Mouse (Mus musculus): ENCODE results near the gene Crybb1. TPM values are rescaled to one million over a fixed set of nuclear protein-coding genes. Genes with fewer than 3 reads are reported as not detected.

The Crybb1 gene
- 1 to 10 TPM; 1.6 to 3.7 TPM for total RNA-seq (2021)
- long read RNA-seq, experiment 1, partial matches to known transcripts: 0 of 4 reads
- long read RNA-seq, experiment 1, other reads (novel, unspliced or antisense): 0 of 4 reads
- long read RNA-seq, experiment 2, partial matches to known transcripts: 0 of 1 reads
- long read RNA-seq, experiment 2, other reads (novel, unspliced or antisense): 0 of 1 reads

DNA sequence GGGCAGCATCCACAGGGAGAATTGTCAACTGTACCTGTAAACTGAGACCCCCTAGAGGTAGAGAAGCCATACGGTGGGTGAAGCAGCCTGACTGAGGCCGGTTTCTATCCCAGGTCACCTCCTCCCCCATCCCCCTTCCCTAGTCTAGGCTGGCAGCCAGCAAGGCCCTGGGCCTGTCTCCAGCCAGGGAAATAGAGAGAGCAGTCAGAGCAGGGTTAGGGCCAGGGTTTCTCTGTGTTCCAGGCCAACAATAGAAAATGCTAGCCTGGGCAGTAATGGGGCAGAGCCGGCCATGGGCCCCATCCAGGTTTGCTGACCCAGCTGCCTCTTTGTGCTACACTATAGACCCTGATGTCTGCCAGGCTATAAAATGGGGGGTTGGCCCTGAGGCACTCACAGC, at the start of gene Crybb1:
Crybb1 (plus strand) TSS at position 390 of the 400 bp plus-strand sequence.
- TF ChIP-seq CTCF (IDR thresholded peaks at IDR 0.05): no peak
- intact Hi-C loops (cut with DNase I): no loop called here
- peak; percentile 90 for DNase-seq
- Histone ChIP-seq H3K4me3 (no peak within 1 kb of the TSS), H3K27ac (peak within 1 kb of the TSS; percentile 84)

DNA sequence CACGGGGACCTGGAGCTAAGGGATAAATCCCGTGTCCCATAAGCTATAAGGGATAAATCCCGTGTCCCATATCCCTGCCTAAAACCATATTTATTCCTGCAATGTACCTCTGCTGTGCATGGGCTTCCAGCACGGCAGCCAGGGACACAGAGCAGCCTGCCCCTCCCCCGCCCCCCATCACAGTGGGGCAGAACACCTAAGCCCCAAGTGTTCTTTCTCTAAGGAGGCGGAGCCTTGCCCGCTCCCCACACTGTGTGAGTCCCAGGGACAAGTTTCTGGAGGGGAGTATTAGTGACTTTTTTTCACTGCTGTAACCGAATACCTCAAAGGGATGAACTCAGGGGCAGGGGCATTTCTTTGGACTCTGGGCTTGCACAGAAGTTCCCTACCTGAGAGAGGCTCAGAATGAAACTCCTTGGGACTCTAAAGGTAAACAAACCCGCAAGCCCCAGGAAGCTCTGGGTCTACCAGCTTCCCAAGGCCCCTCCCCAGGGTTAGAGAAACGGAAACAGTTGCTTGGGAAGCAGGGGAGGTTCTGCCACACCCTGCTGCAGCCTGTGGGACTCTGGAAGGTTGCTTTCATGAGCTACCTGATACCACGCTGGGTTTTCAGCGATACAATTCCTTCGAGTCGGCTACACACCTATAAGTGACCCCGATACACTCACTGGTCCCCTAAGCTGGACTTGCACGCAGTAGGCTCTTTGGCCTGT, 48.9 kb upstream of the Crybb1 start:
- H3K27ac ChIP-seq: no peak overlapping the region
- no peak for TF ChIP-seq CTCF (IDR thresholded peaks at IDR 0.05)
- no peak overlapping the region for H3K4me3 ChIP-seq
- intact Hi-C loops (cut with DNase I): no loop called here
- DNase-seq: no peak

DNA sequence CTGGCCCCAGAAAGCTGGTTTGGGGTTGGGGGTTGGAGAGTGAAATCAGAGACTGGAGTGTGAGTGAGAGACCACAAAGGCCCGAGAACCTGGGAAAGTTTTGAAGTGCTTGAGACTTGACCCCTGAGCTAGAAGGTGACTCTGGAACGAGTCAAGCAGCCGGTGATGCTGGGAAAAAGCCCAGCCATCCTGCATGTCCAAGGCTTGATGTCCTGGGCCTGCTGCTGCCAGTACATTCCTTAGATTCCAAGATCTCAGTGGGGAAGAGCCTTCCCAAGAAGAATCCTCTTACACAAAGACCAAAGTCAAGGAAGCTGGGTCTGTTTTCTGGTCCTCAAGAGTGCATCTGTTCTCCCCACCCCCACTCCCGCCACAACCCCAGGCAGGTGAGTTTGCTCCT, 47.3 kb upstream of the Crybb1 start:
- no peak overlapping the region for H3K4me3 ChIP-seq
- no peak overlapping the region for H3K27ac ChIP-seq
- no peak for TF ChIP-seq CTCF (IDR thresholded peaks at IDR 0.05)
- no peak for DNase-seq
- intact Hi-C loops (cut with DNase I): no loop called here

DNA sequence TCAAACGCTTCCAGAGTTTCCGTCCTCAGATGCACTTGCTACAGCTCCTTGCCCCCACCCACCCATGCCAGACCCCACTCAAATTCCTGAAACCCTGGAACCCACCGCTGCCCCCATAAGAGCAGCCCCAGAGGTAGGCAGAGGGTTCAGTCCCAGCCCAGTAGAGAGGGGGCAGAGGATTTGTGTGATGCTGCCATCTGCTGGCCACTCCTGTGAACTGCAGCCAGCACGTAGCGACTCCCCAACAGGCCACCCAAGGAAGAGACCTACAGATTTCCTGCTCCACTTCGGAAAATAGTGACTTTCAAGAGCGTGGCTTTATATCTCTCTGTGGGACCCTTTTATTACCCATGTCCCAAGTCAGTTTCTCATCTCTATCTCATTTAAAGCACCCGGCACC, 45.5 kb upstream of the Crybb1 start:
- Histone ChIP-seq H3K4me3 (no peak overlapping the region), H3K27ac (no peak overlapping the region)
- peak; percentile 55 for DNase-seq
- intact Hi-C loops (cut with DNase I): loop anchor here (10.0 kb wide), 1 partner anchor 215 kb away; no protein-coding TSS in a partner anchor
- peak; percentile 95; the same call in 1 of the 2 replicates for TF ChIP-seq CTCF (IDR thresholded peaks at IDR 0.05)

DNA sequence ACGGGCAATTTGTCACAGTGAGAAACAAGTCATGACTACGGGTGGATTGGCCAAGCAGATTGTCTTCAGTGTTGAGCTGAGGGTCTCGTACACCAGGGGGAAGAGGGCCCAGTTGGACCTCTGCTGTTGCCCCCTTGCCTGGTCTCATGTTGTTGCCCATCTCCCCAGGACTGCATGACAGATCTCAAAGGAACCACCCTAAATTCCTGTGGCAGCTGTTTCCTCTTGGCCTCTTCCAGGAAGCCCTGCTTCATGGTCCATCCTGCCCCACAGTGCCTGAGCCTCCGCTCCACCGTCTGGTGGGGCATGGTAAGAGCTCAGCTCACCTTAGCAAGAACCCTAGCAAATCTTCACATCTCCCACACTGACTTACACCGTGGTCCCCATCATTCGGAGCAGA, 43.7 kb upstream of the Crybb1 start:
- H3K27ac ChIP-seq: no peak overlapping the region
- DNase-seq: no peak
- TF ChIP-seq CTCF (IDR thresholded peaks at IDR 0.05): no peak
- no peak overlapping the region for H3K4me3 ChIP-seq
- intact Hi-C loops (cut with DNase I): loop anchor here (10.0 kb wide), 1 partner anchor 213 kb away; no protein-coding TSS in a partner anchor

DNA sequence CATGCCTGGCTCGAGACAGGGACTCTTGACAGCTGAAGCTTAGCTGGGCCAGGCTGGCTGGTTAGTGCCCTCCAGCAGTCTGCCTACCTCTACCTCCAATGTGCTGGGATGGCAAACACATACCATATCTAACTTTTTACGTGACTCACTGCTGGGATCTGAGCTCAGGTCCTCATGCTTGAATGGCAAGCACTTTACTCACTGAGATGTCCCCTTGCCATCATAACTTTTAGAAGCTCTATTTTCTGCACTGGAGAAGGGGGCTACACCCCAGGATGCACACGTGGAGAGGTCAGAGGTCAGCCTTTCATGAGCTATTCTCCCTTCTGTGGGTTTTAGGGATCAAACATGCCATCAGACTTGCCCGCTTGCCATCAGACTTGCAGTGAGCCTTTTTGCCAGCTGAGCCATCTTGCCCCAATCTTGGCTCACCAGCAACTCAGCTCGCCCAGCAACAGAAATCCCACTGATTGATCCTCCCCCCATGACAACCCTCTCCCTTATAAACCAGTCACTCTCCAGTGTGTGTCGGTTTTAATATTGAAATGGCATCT, 42.8 kb upstream of the Crybb1 start:
- Histone ChIP-seq H3K27ac (no peak overlapping the region), H3K4me3 (no peak overlapping the region)
- intact Hi-C loops (cut with DNase I): loop anchor here (10.0 kb wide), 1 partner anchor 212 kb away; no protein-coding TSS in a partner anchor
- TF ChIP-seq CTCF (IDR thresholded peaks at IDR 0.05): no peak
- DNase-seq: no peak

DNA sequence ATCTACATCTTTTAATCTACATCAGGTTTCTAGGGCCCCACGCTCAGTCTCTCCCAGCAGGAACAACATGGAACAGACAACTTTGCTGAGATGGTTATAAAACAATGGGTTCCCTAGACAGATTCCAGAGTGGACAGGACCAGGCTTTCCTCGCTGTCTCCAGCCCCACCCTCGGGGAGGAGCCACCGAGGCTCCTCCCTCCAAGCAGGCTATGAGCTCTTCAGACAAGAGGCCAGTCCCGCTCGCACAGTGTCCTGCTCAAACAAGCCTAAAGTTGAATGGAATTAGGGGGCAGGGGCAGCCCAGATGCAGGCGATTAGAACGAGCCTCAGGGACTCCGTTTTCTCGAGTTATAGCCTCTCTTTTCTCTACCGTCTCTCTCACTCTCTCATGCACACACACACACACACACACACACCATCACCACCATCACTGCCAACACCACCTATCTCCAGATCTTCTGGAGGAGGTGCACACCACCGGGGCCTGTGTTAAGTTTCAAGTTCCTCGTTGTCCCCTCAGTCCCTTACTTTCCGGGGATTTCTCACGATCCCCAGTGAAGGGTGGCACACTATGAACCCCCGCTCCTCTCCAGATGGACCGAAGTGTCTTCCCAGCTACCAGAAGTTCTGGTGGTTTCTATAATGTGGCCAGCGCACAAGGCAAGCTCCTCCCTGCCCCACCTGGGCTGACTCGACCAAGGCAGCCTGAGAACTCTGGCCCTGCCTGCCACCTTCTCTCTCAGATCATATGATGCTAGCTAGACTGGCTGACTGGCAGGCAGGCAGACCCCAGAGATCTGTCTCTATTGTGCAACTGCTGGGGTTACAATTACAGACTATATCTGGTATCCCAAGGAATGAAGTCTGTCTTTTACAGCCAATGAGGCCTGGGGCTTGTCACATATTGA, 42.0 kb upstream of the Crybb1 start:
- intact Hi-C loops (cut with DNase I): loop anchor here (10.0 kb wide), 1 partner anchor 211 kb away; no protein-coding TSS in a partner anchor
- no peak overlapping the region for H3K27ac ChIP-seq
- TF ChIP-seq CTCF (IDR thresholded peaks at IDR 0.05): no peak
- no peak overlapping the region for H3K4me3 ChIP-seq
- DNase-seq: no peak

DNA sequence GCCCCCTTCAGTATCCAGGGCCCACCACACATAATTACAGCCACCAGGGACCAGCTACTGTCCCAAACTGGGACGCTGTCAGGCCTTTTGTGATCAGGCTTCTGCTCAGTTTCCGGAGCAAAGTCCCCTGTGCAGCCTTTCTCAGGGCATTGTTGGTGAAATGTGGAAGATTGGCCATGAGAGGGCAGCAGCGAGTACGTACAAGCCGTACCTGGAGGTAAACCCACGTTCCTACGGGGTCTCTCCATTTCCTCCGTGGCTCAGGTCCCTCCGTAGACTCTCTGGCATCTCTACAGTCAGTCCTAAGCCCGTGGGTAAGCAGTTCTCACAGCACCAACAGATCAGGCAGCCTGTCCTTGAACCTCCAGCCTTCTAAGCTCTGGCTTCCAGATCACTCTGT, 41.2 kb upstream of the Crybb1 start:
- H3K4me3 ChIP-seq: no peak overlapping the region
- no peak overlapping the region for H3K27ac ChIP-seq
- intact Hi-C loops (cut with DNase I): loop anchor here (10.0 kb wide), 1 partner anchor 210 kb away; no protein-coding TSS in a partner anchor
- peak; percentile 44 for DNase-seq
- TF ChIP-seq CTCF (IDR thresholded peaks at IDR 0.05): peak; percentile 71

DNA sequence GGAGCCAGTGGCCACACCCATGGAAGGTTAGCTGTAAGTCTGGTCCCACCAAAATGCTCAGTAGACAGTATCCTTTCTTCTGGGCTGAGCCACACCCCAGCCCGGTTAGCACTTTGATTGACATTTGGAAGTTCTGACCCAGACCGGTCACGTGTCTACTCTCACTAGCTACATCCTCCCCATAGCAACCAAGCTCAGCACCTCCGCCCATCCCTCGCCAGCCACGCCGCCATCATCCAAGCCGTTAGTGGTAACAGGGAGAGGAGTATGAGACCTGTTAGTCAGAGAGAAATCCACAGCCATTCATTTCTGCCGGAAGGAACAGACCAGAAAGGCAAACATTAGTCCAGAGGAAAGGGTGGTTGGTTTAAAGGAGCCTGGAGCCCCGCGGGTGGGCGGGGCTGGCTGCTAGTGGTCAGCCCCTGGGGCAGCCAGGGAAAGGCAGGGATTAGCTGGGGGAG, 40.3 kb upstream of the Crybb1 start:
- peak overlapping the region; percentile 51 for H3K27ac ChIP-seq
- intact Hi-C loops (cut with DNase I): loop anchor here (10.0 kb wide), 1 partner anchor 209 kb away; no protein-coding TSS in a partner anchor
- no peak for DNase-seq
- peak overlapping the region; percentile 33 for H3K4me3 ChIP-seq
- no peak for TF ChIP-seq CTCF (IDR thresholded peaks at IDR 0.05)

DNA sequence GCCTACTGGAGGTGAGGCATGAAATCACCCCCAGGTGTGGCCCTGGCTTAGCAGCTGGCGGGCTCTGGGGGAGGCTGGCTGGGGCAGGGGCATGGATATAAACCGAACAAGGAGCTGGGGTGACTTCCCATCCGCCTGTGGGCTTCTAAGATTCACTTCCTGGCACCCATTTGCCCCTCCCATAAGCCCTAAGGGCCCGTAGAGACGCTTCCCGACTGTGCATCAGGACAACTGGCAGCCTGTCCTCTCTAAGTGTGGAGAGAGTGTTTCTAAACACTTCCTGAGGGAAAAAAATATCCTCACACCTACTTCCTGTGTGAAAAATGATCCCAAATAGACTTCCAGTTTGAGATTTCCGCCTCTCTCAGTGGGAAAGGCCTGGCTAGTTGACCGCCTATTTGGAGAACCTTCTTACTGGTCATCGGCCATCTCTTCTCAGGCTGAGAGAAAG, 39.8 kb upstream of the Crybb1 start:
- Histone ChIP-seq H3K4me3 (peak overlapping the region; percentile 33), H3K27ac (peak overlapping the region; percentile 51)
- TF ChIP-seq CTCF (IDR thresholded peaks at IDR 0.05): no peak
- intact Hi-C loops (cut with DNase I): loop anchor here (10.0 kb wide), 1 partner anchor 209 kb away; no protein-coding TSS in a partner anchor
- DNase-seq: no peak

DNA sequence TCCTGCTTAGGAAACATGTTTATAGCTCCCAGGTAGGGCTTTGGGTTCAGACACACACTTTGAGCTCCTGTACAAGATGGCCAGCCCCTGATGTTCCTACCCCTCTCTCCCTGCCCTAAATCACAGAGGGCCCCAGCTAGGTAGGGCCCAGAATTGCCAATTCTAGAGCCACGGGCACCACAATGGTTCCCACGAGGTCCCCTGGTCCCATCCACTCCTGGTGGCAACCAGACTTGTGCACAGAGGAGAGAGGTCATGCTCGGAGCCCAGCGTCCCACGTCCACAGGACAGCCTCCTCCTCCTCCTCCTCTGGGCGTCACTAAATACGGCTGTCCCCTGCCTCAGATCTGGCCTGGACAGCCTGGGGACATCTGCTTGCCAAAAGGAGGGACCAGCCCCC, 39.3 kb upstream of the Crybb1 start:
- TF ChIP-seq CTCF (IDR thresholded peaks at IDR 0.05): no peak
- intact Hi-C loops (cut with DNase I): loop anchor here (10.0 kb wide), 1 partner anchor 208 kb away; no protein-coding TSS in a partner anchor
- H3K4me3 ChIP-seq: no peak overlapping the region
- H3K27ac ChIP-seq: 0 out of 2 replicates have a peak overlapping the region, but pooled peaks have one; percentile 51
- DNase-seq: no peak

DNA sequence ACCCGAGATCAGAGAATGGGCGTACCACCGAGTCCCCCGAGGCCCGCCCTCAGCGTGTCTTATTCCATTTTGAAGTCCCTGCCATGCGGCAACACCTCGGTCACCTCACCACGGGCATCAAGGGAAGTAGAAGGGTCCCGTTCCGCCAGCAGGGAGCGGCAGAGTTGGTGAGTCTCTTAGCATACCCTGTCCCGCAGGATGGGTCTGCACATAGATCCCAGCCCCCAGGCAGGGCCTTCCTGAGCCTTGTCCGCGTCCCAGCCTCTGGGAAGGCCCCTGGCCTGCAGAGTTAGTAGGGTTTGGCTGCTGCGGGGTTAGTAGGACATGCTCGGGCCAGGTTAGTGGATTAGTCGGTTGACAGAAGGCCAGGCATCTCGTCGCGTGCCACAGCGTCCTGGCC, 38.6 kb upstream of the Crybb1 start:
- intact Hi-C loops (cut with DNase I): loop anchor here (10.0 kb wide), 1 partner anchor 208 kb away; no protein-coding TSS in a partner anchor
- no peak for DNase-seq
- no peak for TF ChIP-seq CTCF (IDR thresholded peaks at IDR 0.05)
- Histone ChIP-seq H3K4me3 (no peak overlapping the region), H3K27ac (no peak overlapping the region)
